Mouse (Mus musculus): ENCODE measurements at regions not wholly inside any gene's neighbourhood (a gene's known extent, or its start where the extent isn't known, plus 50 kb on each side); places are given as distances from the start of the nearest gene placed in this dataset.
"Not testable (repeated sequence)": the region's sequence is repeated elsewhere in the genome, so short reads cannot be mapped to it uniquely, and the experiment has no call there.

DNA sequence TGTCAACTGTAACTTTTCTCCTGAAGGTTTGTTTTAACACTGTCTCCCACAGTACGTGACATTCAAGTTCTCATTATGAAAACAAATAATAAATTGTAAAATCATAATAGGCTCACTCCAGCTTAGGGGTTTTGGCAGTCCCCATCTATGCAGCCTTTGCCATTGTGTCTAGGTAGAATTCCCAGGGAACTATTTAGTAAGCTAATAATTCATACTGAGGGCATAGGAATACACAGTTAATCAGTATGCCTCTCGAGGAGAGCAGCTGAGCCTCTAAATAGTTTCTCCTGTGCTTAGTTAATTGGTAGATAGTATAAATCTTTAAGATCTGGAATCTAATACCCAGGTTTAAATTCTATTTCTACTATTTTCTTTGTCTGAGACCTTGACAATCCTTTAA, 191.7 kb downstream of the Tprg start:
- DNase-seq (ENCODE audit: low spot score), result no peak

DNA sequence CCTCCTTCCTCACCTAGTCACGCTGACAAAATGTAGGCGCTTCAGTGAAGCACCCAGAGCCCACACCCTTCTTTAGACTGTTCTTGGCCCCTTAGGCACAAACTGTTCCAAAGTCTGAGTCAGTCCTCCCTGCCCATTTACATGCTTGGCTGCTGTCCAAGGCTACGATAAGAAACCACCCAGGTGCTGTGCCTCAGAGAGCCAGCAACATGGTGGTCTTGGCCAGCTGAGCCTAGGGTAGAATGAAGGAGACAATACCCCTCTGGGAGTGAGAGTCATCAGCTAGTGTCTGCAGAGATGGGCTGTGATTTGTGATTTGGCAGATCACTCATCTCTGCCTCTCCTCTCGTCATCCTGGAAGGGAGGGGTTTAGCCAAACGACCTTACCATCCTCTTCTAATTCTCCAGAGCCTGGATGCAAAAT, 197.2 kb downstream of the Tprg start:
- DNase-seq (ENCODE audit: low spot score), result no peak

DNA sequence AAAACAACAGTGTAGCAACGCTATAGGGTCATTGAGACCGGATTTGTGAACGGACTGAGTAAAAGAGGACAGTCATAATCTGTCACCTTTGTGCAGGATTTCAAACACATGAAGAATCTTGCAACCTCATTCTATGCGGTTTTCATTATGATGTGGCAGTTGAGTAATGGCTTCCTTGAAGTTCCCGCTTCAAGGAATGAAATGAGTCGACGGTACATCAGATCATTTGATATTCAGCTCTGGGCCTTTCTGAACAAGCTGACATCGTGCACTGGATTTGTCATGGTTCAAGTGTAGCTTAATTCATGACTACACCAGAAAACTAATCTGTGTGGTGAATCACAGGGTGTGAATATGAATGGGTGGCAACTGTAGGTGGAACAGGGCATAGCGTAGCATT, 198.4 kb downstream of the Tprg start:
- no peak for DNase-seq (ENCODE audit: low spot score)

DNA sequence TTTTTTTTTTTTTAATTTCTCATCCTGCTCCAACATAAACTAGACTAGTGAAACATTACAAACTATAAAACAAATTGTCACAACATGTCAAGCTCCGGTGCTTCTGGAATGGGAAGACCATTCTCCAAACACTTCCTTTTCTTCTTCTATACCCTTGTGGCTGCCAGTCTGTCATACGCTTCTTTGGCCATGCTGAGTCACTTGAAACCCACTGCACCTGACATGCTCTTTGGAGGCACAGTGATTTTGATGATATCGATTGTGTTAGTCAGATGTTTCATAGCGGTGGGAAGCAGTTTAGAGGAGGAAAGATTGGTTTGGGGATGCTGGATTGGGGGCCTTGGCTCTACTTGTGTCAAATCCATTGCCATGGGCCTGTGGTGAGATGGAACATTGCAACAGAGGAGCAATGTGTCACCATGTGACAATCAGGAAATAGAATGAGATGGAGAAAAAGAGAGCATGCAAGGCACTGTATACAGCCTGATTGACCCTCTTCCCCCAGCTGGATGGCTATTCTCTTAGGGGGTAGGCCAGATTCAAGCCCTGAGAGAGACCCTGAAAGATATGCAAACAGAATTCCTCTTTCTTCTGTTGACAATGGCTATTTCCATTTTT, 197.0 kb upstream of the Trp63 start:
- no peak for DNase-seq (ENCODE audit: low spot score)

DNA sequence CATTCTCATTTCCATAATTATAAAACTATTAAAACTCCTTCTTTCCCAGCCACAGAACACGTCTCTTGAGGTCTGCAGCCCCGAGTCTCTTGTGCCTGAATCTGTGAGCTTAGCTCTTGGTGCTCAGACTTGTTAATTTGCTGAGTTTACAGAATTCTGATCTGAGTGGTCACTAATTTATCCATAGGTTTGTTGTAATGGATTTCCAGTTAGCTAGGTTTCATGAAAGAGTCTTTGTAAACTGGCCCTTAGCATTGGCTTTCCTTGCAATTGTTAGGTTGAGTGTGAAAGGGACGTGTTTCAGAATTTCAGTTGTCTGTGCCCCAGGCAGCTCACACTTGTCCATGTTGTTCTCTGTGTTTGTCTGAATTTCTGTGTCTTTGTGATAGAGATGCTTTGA, 192.7 kb upstream of the Trp63 start:
- no peak for DNase-seq (ENCODE audit: low spot score)

DNA sequence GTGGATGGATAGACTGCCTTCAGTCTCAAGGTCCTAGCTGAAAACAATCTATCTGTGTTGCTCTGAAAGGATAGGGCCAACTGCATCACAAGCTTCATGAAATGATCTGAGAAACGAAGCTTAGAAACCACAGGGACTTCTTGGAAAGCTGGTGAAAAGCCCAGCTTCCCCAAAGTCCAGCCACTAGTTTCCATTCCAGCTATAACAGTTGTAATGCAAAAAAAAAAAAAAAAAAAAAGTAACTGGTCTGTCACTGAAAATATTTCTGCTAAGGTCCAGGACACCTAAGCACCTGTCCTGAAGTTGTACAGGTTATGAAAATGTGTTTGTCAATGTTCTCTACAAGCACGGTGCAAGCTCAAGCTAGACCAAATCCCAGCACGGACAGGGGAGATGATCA, 189.4 kb upstream of the Trp63 start:
- DNase-seq (ENCODE audit: low spot score), result no peak

DNA sequence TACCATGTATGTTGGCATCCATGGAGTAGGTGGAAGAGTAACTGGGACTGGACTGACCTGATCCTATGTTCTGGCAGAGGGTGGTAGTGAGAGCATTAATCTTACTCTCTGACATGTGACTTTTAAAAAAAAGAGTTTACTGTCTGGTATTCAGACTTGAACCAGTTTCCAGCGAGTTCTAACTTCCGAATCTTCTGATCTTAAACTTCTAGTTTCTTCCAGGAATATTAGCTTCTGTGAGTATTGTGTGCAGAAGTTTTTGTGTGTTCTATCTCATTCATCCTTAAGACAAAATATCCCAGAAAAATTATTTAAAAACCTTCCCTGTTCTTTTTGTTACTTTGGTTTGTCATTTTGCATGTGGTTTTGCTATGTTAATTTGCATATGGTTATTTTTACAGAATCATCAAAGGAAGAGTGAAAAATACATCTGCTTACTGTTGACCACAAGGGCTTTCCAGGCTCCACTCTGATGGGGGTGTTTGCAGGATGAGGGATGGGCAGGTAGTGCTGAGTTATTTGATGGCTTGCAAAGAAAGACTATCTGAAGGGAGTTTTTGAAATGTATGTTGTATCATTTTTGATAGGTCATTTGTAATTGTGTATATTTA, 187.9 kb upstream of the Trp63 start:
- DNase-seq (ENCODE audit: low spot score), result no peak

DNA sequence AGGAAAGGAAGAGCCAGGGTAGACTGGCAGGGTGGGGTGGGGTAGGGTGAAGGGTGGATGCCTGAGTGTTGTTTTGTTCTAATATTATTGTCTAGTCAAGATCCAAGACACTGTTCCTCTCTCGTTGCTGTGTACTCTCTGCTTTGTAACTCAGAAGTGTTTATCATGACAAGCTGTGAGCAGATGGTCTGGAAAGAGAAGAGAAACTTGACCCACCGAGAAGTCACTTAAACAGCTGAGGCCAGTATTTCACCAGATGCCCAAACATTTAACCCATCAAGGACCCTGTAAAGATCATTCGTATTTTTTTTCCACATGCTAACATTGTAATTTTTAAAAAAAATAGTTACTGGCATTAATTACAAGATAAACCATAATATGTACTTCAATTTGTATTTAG, 178.7 kb upstream of the Trp63 start:
- DNase-seq (ENCODE audit: low spot score), result no peak

DNA sequence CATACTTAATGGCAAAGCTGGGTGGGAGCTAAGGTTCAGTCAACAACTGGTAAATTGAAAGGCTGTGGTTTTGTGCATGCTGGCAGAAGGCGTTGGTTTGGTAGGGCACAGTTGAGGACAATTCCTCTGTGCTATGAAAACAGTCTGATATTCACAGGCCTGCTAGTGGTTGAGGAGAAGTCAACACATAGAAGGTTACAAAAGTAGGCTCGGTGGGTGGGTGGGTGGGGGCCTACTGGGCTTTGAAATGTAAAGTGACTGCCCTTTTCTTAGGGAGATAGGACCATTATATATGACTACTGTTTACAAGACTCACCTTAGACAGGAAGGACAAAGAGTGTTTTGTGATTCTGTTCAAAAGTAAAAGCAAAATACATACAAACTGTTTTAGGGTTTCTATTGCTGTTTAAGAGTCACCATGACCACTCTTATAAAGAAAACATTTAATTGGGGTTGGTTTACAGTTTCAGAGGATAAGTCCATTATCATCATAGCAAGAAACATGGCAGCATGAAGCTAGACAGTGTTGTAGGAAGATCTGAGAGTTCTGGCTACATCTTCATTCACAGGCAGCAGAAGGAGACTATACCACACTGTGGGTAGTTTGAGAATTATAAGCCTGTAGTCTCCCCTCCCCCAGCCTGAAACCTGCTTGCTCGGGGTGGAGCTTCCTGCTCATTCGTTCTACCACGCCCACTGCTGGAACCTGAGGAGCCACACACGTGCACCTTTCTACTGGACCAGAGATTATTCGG, 166.3 kb upstream of the Trp63 start:
- no peak for DNase-seq (ENCODE audit: low spot score)

DNA sequence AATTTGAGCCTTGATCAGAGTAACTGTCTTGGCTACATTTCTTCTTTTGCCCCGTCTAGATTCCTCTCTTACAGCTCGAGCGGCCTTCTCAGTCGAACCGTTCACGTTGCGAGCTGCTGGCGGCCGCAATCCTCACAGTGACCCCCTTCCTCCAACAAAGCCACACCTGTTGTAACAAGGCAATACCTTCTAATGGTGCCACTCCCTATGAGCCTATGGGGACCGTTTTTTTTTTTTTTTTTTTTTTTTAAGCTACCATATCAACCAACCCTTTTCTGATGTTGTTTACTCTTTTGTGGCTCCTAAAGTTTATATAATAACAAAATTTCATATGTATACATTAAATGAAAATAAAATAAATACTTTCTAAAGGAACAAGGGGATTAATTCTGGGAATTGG, 160.4 kb upstream of the Trp63 start:
- not testable (repeated sequence) for DNase-seq (ENCODE audit: low spot score)

DNA sequence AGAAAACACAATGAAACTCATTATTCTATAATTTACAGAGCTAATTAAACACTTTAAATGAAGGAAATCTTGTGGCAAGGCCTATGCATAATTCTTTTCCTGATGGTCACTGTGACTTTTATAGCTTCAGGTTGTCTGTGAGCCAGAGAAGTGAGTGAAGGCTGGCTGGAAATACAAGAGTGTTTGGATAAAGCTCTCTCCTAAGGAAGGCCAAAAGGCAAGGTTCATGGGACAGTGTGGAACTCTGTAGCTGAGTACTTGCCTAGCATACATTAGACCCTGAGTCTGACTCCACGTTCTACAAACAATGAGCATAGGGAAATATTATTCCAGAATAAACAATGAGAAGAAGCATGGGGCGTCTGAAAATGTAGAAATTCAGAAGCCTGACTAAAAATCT, 159.9 kb upstream of the Trp63 start:
- DNase-seq (ENCODE audit: low spot score), result no peak

DNA sequence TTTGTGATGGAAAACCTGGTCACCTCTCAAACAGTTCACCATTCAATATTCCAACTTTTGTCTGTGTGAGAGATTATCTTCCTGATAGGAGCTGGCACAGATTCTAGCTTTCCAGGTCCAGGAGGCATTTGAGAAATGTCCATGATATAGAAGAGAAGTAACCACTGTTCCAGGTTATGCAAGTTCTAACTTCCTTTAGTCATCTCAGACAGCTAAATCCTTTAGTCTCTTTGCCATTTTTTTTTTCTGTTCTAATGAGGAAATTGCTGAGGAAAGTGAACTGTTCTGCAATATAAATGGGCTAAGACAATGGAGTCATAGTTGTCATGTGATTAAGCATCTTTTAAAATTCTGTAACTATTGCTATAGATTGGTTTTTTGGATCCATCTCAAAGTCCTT, 155.7 kb upstream of the Trp63 start:
- DNase-seq (ENCODE audit: low spot score), result no peak

DNA sequence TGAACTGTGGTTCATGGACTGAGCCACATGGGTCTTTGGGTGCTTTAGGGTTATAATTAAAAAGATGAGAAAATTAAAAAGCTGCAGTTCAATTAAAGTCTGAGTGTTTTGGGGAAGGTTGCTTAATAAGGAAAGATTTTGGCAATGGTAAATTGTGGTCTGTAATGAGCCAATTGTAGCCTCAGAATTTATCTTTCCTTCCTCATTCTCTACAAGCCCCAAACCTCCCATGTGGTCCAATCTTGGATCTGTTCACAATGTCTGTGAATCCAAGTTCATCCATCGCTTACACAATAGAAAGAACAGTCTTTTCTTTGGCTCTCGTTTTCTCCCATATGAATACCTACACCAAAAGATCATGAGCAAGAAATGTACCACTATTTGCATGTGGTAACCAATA, 155.2 kb upstream of the Trp63 start:
- no peak for DNase-seq (ENCODE audit: low spot score)

DNA sequence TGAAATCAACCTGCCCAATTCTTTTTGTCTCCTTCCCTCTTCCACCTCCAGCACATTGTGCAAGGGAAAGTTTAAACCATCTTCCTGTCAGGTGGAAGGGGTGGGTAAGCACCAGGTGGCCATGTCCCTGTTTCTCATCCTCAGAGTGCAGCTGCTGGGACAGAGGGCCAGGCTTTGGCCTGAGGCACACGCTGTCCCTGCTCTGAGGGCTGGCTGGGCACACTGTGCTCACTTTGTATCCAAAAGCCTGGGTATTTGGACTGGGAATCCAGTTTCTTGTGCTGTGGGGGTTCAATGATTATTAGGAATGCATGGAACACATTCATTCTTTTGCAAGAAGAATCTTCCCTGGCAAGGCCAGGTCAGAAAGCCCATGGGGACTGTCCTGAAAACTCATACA, 153.9 kb upstream of the Trp63 start:
- DNase-seq (ENCODE audit: low spot score), result no peak

DNA sequence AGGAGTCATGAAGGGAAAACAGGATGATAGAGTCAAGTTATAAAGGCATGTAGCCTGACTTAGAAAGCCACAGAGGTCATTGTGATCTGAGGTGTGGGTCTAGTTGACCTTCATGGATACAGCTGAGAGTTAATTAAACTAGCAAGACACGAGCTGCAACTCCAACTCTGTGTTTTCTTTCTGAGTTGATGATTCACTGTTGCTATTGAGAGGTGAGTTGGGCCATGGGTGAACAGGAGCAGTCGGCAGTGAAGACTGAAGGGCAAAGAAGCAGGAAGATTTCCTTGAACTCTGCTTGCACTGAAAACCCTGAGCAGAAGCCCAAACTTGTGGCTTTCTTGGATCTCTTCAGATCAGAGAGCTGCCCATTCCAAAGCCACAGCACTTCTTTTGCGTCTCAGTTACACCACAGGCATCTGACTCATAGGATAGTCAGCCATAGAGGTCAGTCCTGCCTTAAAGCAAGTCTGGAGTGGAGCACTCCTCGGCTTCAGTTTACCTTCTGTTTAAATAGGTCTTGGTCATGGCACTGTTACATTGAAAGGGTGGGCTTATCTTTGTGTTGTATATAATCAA, 151.7 kb upstream of the Trp63 start:
- no peak for DNase-seq (ENCODE audit: low spot score)

DNA sequence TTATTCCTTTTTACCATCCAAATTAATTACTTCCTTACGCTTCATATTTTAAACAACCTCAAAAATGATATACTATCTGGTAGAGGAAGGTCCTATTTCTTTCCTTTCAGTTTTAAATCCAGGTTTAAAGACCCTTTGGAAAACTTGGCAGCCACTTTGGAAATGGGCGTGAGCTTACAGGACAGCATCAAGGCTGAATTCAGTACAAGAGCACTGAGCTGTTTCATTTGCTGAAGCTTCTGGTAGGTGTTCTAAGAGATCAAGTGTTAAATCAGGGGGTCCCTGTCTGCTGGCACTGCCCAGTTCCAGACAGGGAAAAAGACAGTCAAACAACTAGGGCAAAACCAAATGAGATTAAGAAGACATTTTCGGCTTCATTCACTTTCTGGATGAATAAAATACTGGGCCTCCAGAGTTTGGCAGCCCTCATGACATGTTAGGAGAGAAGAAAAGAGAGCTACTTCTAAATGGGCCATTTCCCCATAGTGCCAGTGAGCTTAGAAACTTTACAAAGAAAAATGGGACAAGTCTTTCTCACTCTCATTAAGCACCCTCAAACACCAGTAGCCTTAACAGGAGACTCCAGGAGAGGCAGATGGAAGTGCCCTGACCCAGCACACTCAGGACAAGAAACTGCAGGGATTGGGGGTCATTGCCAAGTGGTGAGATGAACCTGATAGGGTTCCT, 150.9 kb upstream of the Trp63 start:
- no peak for DNase-seq (ENCODE audit: low spot score)

DNA sequence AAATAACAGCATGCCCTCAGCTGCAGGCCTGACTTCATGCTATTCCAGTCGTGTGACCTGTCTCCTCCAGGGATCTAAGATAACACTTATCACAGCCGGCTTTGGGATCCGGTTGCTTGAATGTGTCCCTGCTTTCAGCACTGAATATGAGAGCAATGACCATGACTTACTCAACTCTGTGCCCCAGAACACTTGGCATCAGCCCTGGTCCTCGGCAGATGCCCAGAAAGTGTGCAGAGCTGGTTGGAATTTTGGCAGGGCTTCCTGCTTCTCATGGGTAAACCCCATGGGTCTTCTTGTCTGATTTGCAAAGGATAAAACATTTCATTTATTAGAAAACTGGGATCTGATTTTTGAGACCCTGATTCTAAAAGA, 150.4 kb upstream of the Trp63 start:
- no peak for DNase-seq (ENCODE audit: low spot score)

DNA sequence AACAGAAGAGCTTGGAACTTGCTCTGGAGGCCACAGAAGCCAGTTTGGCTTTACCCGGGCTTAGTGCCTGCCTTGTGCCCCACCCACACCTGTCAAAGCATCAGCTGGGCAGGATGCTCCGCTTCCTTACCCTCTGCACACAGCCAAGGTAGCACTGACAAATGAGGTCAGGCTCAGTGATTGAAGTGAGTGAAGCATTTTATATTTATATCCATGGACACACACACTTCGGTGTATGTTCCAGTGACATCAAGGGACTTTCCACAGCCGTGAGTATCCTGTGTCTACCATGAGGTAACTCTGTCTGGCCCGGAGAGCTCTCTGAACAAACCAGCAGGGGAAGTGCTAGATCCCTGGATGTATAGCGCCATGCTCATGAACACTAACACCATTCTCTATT, 147.0 kb upstream of the Trp63 start:
- no peak for DNase-seq (ENCODE audit: low spot score)

DNA sequence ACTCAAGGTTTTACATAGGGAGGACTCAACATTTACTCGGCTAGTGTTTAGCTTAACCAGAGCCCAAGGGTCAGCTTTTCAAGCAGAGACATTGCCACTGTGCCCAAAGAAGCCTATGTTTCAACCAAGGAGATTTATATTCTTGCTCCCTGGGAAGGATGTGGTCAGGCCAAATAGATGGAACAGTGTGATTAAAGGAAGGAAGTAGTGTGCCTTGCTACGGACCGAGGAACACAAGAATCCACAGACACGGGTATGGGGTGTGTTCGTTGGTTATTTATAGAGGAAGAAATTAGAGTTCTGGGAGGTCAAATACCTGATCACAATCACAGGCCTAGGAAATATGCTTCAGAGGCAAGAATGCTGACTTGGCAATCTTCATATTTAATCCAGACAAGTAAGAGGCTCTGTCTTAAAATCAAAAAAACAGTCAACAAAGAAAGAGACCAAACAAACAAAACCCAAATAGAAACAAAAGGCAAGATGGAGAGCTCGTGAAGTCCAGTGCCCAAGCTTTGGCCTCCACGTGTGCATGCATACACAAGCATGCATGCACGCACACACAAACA, 133.9 kb upstream of the Trp63 start:
- no peak for DNase-seq (ENCODE audit: low spot score)

DNA sequence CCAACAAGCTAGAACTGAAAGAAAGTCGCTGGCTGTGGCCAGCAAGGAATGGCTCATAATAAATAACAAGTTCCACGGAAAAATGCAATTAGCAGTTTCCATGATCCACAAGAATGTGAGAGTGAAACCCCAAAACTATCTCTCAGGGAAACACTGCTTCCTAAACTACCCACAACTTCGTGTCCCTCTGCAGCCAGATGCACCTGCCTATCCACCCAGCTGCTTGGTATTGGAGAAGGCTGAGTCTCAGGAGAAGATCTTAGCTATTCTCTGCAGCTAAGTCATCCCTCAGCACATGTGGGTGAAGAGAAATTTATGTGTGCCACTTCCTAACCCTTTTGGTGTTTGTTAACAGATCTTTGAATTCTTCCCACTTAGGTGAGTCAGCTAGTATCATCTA, 126.4 kb upstream of the Trp63 start:
- DNase-seq (ENCODE audit: low spot score), result no peak

DNA sequence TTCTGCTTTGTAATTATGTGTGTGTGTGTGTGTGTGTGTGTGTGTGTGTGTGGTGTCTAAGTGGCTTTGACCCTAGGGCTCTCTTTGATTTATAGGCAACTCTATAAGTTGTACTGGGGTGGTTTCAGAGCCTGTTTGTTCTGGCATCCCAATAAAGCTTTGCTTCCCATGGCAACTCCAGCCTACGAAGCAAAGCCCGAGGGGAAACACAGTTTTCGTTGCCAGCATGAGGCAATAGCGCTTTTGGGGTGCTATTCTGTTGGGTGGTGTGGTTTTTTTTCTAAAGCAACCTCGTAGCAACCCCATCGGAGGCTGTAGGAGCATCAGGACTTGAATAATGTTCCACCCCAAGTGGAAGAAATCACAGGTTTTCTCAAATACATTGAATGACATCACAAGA, 103.3 kb upstream of the Trp63 start:
- no peak for DNase-seq (ENCODE audit: low spot score)

DNA sequence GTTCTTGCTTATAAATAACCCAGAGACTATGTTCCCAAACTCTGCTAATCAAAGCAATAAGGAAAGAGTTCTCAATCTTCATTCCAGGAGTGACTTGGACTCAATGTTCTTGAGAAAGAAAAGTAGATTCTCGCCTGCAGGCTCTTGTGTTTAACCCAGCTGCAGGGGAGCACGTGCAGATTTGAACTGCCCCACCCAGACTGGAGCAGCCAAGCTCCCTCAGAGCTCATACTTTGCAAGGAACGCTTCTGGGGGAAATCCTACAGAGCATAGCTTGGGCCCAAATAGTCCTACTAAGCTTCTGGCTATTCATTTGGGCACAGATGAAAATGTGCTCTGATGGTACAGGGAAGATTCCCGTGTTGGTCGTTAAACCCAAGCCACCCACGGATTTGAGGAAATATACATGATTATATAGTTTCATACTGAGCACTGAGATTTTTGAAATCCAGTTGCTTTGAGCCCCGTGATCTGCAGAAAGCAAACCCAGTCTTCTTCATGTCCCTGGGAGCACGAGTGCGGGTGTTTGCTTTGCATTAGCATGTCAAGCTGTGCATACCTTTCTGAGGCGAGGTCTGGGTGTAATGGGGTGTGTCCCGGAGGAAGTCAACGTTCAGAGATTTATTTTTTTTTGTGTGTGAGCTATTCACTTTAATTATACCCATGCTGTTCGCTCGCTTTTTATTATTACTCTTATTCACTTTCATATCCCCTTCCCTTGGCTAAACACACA, 99.1 kb upstream of the Trp63 start:
- no peak for DNase-seq (ENCODE audit: low spot score)

All from left cerebral cortex, adult 11 months (tissue).